Mouse (Mus musculus): Measurements from ENCODE around the gene Prl8a8. TPM values are rescaled to one million over a fixed set of nuclear protein-coding genes. Genes with fewer than 3 reads are reported as not detected.

Gene Prl8a8
- not detected in 2 replicates for polyA plus RNA-seq (2014; fragmentation: Nextera tagmentation; extraction: Ambion mirVana)

DNA sequence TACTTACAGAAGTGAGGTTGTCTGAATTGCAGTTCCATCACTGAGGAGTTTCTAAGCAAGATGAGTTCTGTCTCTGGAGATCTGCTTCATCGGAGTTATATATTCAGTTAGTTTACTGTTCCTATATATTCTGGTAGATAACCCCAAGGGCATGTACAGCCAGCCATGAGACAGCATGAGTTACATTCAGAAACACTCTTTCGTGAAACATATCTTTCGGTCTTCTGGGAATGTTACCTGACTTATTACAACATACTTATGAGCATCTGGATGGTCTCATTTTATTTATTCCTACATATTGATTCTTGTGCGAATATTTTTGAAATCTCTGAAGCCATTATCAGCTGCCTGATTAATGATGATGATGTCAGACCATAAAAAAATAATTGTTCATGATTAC, at the start of gene Prl8a8:
Gene Prl8a8 (minus strand): TSS at position 101 of the 400 bp plus-strand sequence.
- WGBS = 92% methylated on average over 4 of the region's 4 CpGs
- Histone ChIP-seq H3K9ac (ENCODE audit: low read length) (no peak within 1 kb of the TSS), H3K36me3 (ENCODE audit: control insufficient read depth, insufficient read depth, low read length) (no peaks in the 10 kb centered on the region), H3K4me2 (ENCODE audit: low read length) (no peak within 1 kb of the TSS), H3K27me3 (replicated peaks; ENCODE audit: control insufficient read depth, insufficient read depth, low read length) (no peaks in the 10 kb centered on the region), H3K4me3 (ENCODE audit: low read depth, low read length) (no peak within 1 kb of the TSS), H3K27ac (ENCODE audit: low read depth, low read length) (no peak within 1 kb of the TSS), H3K9me3 (replicated peaks; ENCODE audit: control insufficient read depth, low read length) (no peaks in the 10 kb centered on the region), H3K4me1 (ENCODE audit: control insufficient read depth, insufficient read depth, low read length) (no peaks in the 10 kb centered on the region)
- ATAC-seq = no peak
- DNase-seq (ENCODE audit: low spot score) = no peak

DNA sequence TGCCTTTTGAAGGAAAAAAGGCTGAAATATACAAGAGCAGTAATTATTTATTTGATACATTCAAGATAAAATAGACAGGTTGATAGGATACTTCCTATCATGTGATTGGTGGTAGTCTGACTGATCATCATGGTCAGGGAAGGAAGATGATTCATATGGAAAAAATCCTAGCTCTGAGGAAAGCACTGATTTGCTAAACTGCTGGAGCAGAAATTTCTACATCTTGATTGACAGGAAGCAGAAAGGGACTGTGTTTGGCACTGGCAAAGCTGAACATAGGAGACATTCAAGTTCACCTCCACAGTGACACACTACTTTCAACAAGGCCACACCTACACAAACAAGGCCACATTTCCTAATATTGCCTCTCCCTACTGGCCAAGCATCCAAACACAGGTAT, 40.3 kb upstream of the Prl8a8 start:
- Histone ChIP-seq H3K4me3 (ENCODE audit: low read depth, low read length) (no peak overlapping the region), H3K36me3 (ENCODE audit: control insufficient read depth, insufficient read depth, low read length) (no peaks in the 10 kb centered on the region), H3K4me2 (ENCODE audit: low read length) (no peak overlapping the region), H3K9ac (ENCODE audit: low read length) (no peak overlapping the region), H3K27me3 (replicated peaks; ENCODE audit: control insufficient read depth, insufficient read depth, low read length) (no peaks in the 10 kb centered on the region), H3K27ac (ENCODE audit: low read depth, low read length) (no peak overlapping the region), H3K4me1 (ENCODE audit: control insufficient read depth, insufficient read depth, low read length) (no peaks in the 10 kb centered on the region), H3K9me3 (replicated peaks; ENCODE audit: control insufficient read depth, low read length) (no peaks in the 10 kb centered on the region)
- DNase-seq (ENCODE audit: low spot score) (no peak), ATAC-seq (no peak)

DNA sequence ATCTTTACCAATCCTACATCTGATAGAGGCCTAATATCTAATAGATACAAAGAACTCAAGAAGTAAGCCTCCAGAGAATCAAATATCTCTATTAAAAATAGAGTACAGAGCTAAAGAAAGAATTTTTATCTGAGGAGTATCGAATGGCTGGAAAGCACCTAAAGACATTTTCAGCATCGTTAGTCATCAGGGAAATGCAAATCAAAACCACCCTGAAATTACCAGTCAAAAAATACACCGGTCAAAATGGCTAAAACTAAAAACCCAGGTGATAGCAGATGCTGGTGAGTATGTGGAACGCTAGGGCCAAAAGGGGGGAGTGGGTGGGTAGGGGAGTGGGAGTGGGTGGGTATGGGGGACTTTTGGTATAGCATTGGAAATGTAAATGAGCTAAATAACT, 10.1 kb upstream of the Prl8a8 start:
- Histone ChIP-seq H3K4me3 (ENCODE audit: low read depth, low read length) (no peak overlapping the region), H3K27ac (ENCODE audit: low read depth, low read length) (no peak overlapping the region), H3K36me3 (ENCODE audit: control insufficient read depth, insufficient read depth, low read length) (no peaks in the 10 kb centered on the region), H3K4me1 (ENCODE audit: control insufficient read depth, insufficient read depth, low read length) (no peaks in the 10 kb centered on the region), H3K27me3 (replicated peaks; ENCODE audit: control insufficient read depth, insufficient read depth, low read length) (no peaks in the 10 kb centered on the region), H3K9ac (ENCODE audit: low read length) (no peak overlapping the region), H3K4me2 (ENCODE audit: low read length) (no peak overlapping the region), H3K9me3 (replicated peaks; ENCODE audit: control insufficient read depth, low read length) (no peaks in the 10 kb centered on the region)
- 86% methylated on average over 4 of the region's 4 CpGs for WGBS
- ATAC-seq (no peak), DNase-seq (ENCODE audit: low spot score) (no peak)

DNA sequence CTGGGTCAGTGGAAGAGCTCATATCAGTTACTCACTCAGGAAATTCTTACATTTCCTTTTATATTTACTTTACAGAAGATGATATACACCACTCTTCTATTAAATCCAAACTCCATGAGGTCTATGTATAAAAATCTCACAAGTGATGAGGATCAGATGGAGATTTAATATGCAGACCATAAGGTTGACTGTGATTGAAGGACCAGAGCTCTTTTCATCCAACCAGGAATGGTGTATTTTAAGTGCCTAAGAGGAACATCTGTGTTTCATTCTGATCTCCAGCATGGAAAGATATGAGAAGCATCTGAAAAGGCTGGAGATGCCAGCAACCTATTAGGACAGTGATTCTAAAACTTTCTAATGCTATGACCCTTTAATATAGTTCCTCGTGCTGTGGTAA, 5.4 kb downstream of the Prl8a8 start:
- H3K36me3 ChIP-seq (ENCODE audit: control insufficient read depth, insufficient read depth, low read length) = no peaks in the 10 kb centered on the region
- no peak overlapping the region for H3K9ac ChIP-seq (ENCODE audit: low read length)
- H3K27ac ChIP-seq (ENCODE audit: low read depth, low read length) = no peak overlapping the region
- H3K4me1 ChIP-seq (ENCODE audit: control insufficient read depth, insufficient read depth, low read length) = no peaks in the 10 kb centered on the region
- no peaks in the 10 kb centered on the region for H3K9me3 ChIP-seq (replicated peaks; ENCODE audit: control insufficient read depth, low read length)
- DNase-seq (ENCODE audit: low spot score) (no peak), ATAC-seq (no peak)
- H3K4me3 ChIP-seq (ENCODE audit: low read depth, low read length) = no peak overlapping the region
- whole genome bisulfite sequencing = 78% methylated on average over 1 of the region's 1 CpGs
- H3K4me2 ChIP-seq (ENCODE audit: low read length) = no peak overlapping the region
- H3K27me3 ChIP-seq (replicated peaks; ENCODE audit: control insufficient read depth, insufficient read depth, low read length) = no peaks in the 10 kb centered on the region

Other genes starting within 250 kb of the Prl8a8 start
- not detected in 2 replicates for gene Prl6a1, start 200.6 kb downstream of the Prl8a8 start, polyA plus RNA-seq (2014; fragmentation: Nextera tagmentation; extraction: Ambion mirVana)
- not detected in 2 replicates for gene Prl8a2, start 167.5 kb downstream of the Prl8a8 start, polyA plus RNA-seq (2014; fragmentation: Nextera tagmentation; extraction: Ambion mirVana)
- gene Prl2b1, start 122.4 kb downstream of the Prl8a8 start, polyA plus RNA-seq (2014; fragmentation: Nextera tagmentation; extraction: Ambion mirVana) = not detected in 2 replicates
- gene Prl8a6, start 74.5 kb downstream of the Prl8a8 start, polyA plus RNA-seq (2014; fragmentation: Nextera tagmentation; extraction: Ambion mirVana) = not detected in 2 replicates
- not detected in 2 replicates for gene Prl8a9, start 51.4 kb upstream of the Prl8a8 start, polyA plus RNA-seq (2014; fragmentation: Nextera tagmentation; extraction: Ambion mirVana)
- gene Prl8a1, start 69.0 kb upstream of the Prl8a8 start, polyA plus RNA-seq (2014; fragmentation: Nextera tagmentation; extraction: Ambion mirVana) = not detected in 2 replicates
- not detected in 2 replicates for gene Prl7b1, start 97.4 kb upstream of the Prl8a8 start, polyA plus RNA-seq (2014; fragmentation: Nextera tagmentation; extraction: Ambion mirVana)
- not detected in 2 replicates for gene Prl7a1, start 129.3 kb upstream of the Prl8a8 start, polyA plus RNA-seq (2014; fragmentation: Nextera tagmentation; extraction: Ambion mirVana)
- gene Prl7a2, start 154.8 kb upstream of the Prl8a8 start, polyA plus RNA-seq (2014; fragmentation: Nextera tagmentation; extraction: Ambion mirVana) = not detected in 2 replicates
- not detected in 2 replicates for gene Prl7d1, start 203.5 kb upstream of the Prl8a8 start, polyA plus RNA-seq (2014; fragmentation: Nextera tagmentation; extraction: Ambion mirVana)